Mouse (Mus musculus) lung, postnatal 10 days (tissue): ENCODE results near the gene Tifa.
A peak's percentile ranks its signal among the peaks of the same experiment; 100 is the strongest.
"Not testable (repeated sequence)": the region's sequence is repeated elsewhere in the genome, so short reads cannot be mapped to it uniquely, and the experiment has no call there.

ENCODE experiments used
- DNase-seq: peaks from one replicate; pipeline ENCODE4 v3.0.0; 2021

Gene Tifa

GRCm38 (mm10) chr3:127789500-127790191 is at the start of gene Tifa:
Tifa (plus strand) TSS chr3:127789805.
- DNase-seq: peak; percentile 77

GRCm38 (mm10) chr3:127741473-127741872 is 48.1 kb upstream of the Tifa start:
- DNase-seq: no peak

- no peak for DNase-seq
These were observed 45.8 kb upstream of the Tifa start for GRCm38 (mm10) chr3:127743614-127744365.

GRCm38 (mm10) chr3:127745504-127745903 is 44.1 kb upstream of the Tifa start:
- DNase-seq: no peak

GRCm38 (mm10) chr3:127745911-127746640 is 43.5 kb upstream of the Tifa start:
- no peak for DNase-seq

GRCm38 (mm10) chr3:127748644-127749043 is 41.0 kb upstream of the Tifa start:
- DNase-seq: no peak

- no peak for DNase-seq
These were observed 40.3 kb upstream of the Tifa start for GRCm38 (mm10) chr3:127749266-127749665.

- DNase-seq: no peak
These were observed 39.5 kb upstream of the Tifa start for GRCm38 (mm10) chr3:127749981-127750562.

- no peak for DNase-seq
These were observed 33.1 kb upstream of the Tifa start for GRCm38 (mm10) chr3:127756458-127756857.

- no peak for DNase-seq
These were observed 31.7 kb upstream of the Tifa start for GRCm38 (mm10) chr3:127757886-127758301.

- DNase-seq: no peak
These were observed 30.8 kb upstream of the Tifa start for GRCm38 (mm10) chr3:127758806-127759205.

GRCm38 (mm10) chr3:127759212-127759611 is 30.4 kb upstream of the Tifa start:
- DNase-seq: peak; percentile 62

- DNase-seq: no peak
These were observed 27.2 kb upstream of the Tifa start for GRCm38 (mm10) chr3:127762403-127762802.

GRCm38 (mm10) chr3:127763076-127763612 is 26.5 kb upstream of the Tifa start:
- DNase-seq: peak; percentile 89

GRCm38 (mm10) chr3:127764541-127764940 is 25.1 kb upstream of the Tifa start:
- DNase-seq: peak; percentile 11

- no peak for DNase-seq
These were observed 23.6 kb upstream of the Tifa start for GRCm38 (mm10) chr3:127765971-127766370.

- peak; percentile 7 for DNase-seq
These were observed 20.5 kb upstream of the Tifa start for GRCm38 (mm10) chr3:127769146-127769545.

- DNase-seq: peak; percentile 86
These were observed 9.5 kb upstream of the Tifa start, which contains the start of gene Alpk1 for GRCm38 (mm10) chr3:127780021-127780644. Alpk1 (minus strand) TSS chr3:127780527.

GRCm38 (mm10) chr3:127780921-127781320 is 8.7 kb upstream of the Tifa start:
- peak; percentile 34 for DNase-seq

GRCm38 (mm10) chr3:127782921-127783320 is 6.7 kb upstream of the Tifa start:
- DNase-seq: no peak

- DNase-seq: not testable (repeated sequence)
These were observed 5.9 kb upstream of the Tifa start for GRCm38 (mm10) chr3:127783680-127784079.

- DNase-seq: no peak
These were observed 2.6 kb upstream of the Tifa start for GRCm38 (mm10) chr3:127787032-127787431.
